Mouse (Mus musculus) myocyte (in vitro differentiated cells): ENCODE measurements around the gene Hormad2. TPM values are rescaled to one million over a fixed set of nuclear protein-coding genes. Genes with fewer than 3 reads are reported as not detected.

Source experiments
- H3K27me3 ChIP-seq: one replicate; pipeline ENCODE4 v1.6.1; 2011; ENCODE audit not compliant: control insufficient read depth, insufficient read depth, insufficient read length
- H3K36me3 ChIP-seq: one replicate; pipeline ENCODE4 v1.6.1; 2011; ENCODE audit not compliant: control insufficient read depth, insufficient read depth
- H3K4me2 ChIP-seq: one replicate; pipeline ENCODE4 v1.6.1; 2011; ENCODE audit warnings: low read depth, control low read depth
- H3K4me3 ChIP-seq: one replicate; pipeline ENCODE4 v1.5.1; 2011; ENCODE audit warnings: mild to moderate bottlenecking, control low read depth, moderate library complexity
- H3K79me2 ChIP-seq: one replicate; pipeline ENCODE4 v1.6.1; 2011; ENCODE audit not compliant: control insufficient read depth, insufficient read depth
- H3ac ChIP-seq: one replicate; pipeline ENCODE4 v1.6.1; 2011; ENCODE audit not compliant: control insufficient read depth, insufficient read length
- CEBPB ChIP-seq: IDR thresholded peaks from 2 replicates; pipeline ENCODE4 v1.6.1; 2011; ENCODE audit warnings: mild to moderate bottlenecking, moderate library complexity; ENCODE audit not compliant: poor library complexity, insufficient read depth, severe bottlenecking
- E2F4 ChIP-seq: IDR thresholded peaks from one replicate; pipeline ENCODE4 v1.6.1; 2011; ENCODE audit warnings: mild to moderate bottlenecking, control low read depth, moderate library complexity; ENCODE audit not compliant: insufficient read depth
- MAX ChIP-seq: IDR thresholded peaks from one replicate; pipeline ENCODE4 v1.6.1; 2011; ENCODE audit warnings: low read depth, mild to moderate bottlenecking, control low read depth
- MYOD1 ChIP-seq, 3 experiments: IDR thresholded peaks; one replicate each; pipeline ENCODE4 v1.6.1; 2011; ENCODE audit warnings: control low read depth in 2 of 3, low read depth in 2 of 3, mild to moderate bottlenecking in 2 of 3, moderate library complexity in 1 of 3; ENCODE audit not compliant: insufficient read length in 2 of 3, control insufficient read depth in 1 of 3
- MYOG ChIP-seq, 3 experiments: IDR thresholded peaks; one replicate each; pipeline ENCODE4 v1.6.1; 2011; ENCODE audit warnings: control low read depth in 2 of 3, low read depth in 2 of 3, mild to moderate bottlenecking in 2 of 3; ENCODE audit not compliant: insufficient read length in 2 of 3, control insufficient read depth in 1 of 3, insufficient read depth in 1 of 3
- POLR2A ChIP-seq: IDR thresholded peaks from one replicate; pipeline ENCODE4 v1.6.1; 2011; ENCODE audit warnings: low read depth, mild to moderate bottlenecking, control low read depth, moderate library complexity; ENCODE audit not compliant: insufficient read length
- POLR2AphosphoS2 ChIP-seq: IDR thresholded peaks from one replicate; pipeline ENCODE4 v1.6.1; 2011; ENCODE audit warnings: low read depth, control low read depth; ENCODE audit not compliant: insufficient read length
- REST ChIP-seq: IDR thresholded peaks from one replicate; pipeline ENCODE4 v1.6.1; 2011; ENCODE audit warnings: mild to moderate bottlenecking, control low read depth, moderate library complexity; ENCODE audit not compliant: insufficient read depth, insufficient read length
- SRF ChIP-seq: IDR thresholded peaks from one replicate; pipeline ENCODE4 v1.6.1; 2011; ENCODE audit warnings: low read depth; ENCODE audit not compliant: control insufficient read depth, insufficient read length
- TCF12 ChIP-seq: IDR thresholded peaks from one replicate; pipeline ENCODE4 v1.6.1; 2011; ENCODE audit warnings: mild to moderate bottlenecking, control low read depth; ENCODE audit not compliant: poor library complexity, insufficient read depth, severe bottlenecking
- TCF3 ChIP-seq: IDR thresholded peaks from one replicate; pipeline ENCODE4 v1.6.1; 2011; ENCODE audit warnings: low read depth, control low read depth; ENCODE audit not compliant: insufficient read length
- USF1 ChIP-seq: IDR thresholded peaks from one replicate; pipeline ENCODE4 v1.6.1; 2011; ENCODE audit warnings: low read depth, mild to moderate bottlenecking, control low read depth, moderate library complexity
- polyA plus RNA-seq: library from polyadenylated mRNA; unstranded; fragments of >200 nt; fragmentation: generic; extraction: Trizol; gene quantifications from one replicate; pipeline ENCODE4 v1.2.1, GENCODE M21; 2012; ENCODE audit warnings: missing spikeins

The Hormad2 gene
- polyA plus RNA-seq, 1 experiment, result 0.10 TPM

GRCm38 (mm10) chr11:4382321-4382720, 58.6 kb downstream of the Hormad2 start:
- Histone ChIP-seq H3ac (no peak overlapping the region), H3K4me3 (no peak overlapping the region), H3K79me2 (no peaks in the 10 kb centered on the region), H3K27me3 (peaks cover under 1% of the 10 kb centered on the region), H3K36me3 (no peaks in the 10 kb centered on the region), H3K4me2 (no peak overlapping the region)
- TF ChIP-seq TCF3 (no peak), SRF (no peak), MYOD1 (IDR thresholded peaks at IDR 0.05; ENCODE audit: control insufficient read depth in 1 of 3, insufficient read length in 2 of 3, low read depth in 2 of 3) (no peak), POLR2AphosphoS2 (no peak), TCF12 (no peak), USF1 (no peak), POLR2A (no peak), CEBPB (no peak), REST (no peak), MAX (no peak)

GRCm38 (mm10) chr11:4379857-4380256, 61.0 kb downstream of the Hormad2 start:
- H3K36me3 ChIP-seq, result no peaks in the 10 kb centered on the region
- no peaks in the 10 kb centered on the region for H3K79me2 ChIP-seq
- H3ac ChIP-seq, result no peak overlapping the region
- TF ChIP-seq MYOG (IDR thresholded peaks at IDR 0.05; ENCODE audit: control insufficient read depth in 1 of 3, insufficient read depth in 1 of 3, insufficient read length in 2 of 3, low read depth in 2 of 3), result no peak
- no peak for TF ChIP-seq MYOD1 (IDR thresholded peaks at IDR 0.05; ENCODE audit: control insufficient read depth in 1 of 3, insufficient read length in 2 of 3, low read depth in 2 of 3)
- no peak for TF ChIP-seq USF1
- TF ChIP-seq SRF, result no peak
- no peak for TF ChIP-seq POLR2A
- no peak for TF ChIP-seq TCF12
- no peak for TF ChIP-seq TCF3
- TF ChIP-seq REST, result no peak
- no peak for TF ChIP-seq E2F4
- no peak for TF ChIP-seq POLR2AphosphoS2
- no peak for TF ChIP-seq CEBPB
- no peak for TF ChIP-seq MAX
- no peak overlapping the region for H3K4me3 ChIP-seq
- no peak overlapping the region for H3K4me2 ChIP-seq
- no peaks in the 10 kb centered on the region for H3K27me3 ChIP-seq

GRCm38 (mm10) chr11:4366389-4366788, 74.5 kb downstream of the Hormad2 start:
- TF ChIP-seq USF1 (no peak), MYOG (IDR thresholded peaks at IDR 0.05; ENCODE audit: control insufficient read depth in 1 of 3, insufficient read depth in 1 of 3, insufficient read length in 2 of 3, low read depth in 2 of 3) (no peak), TCF12 (no peak), POLR2AphosphoS2 (no peak), MAX (no peak), REST (no peak), TCF3 (no peak)
- H3K36me3 ChIP-seq, result no peaks in the 10 kb centered on the region
- no peak overlapping the region for H3K4me2 ChIP-seq
- no peak overlapping the region for H3ac ChIP-seq
- H3K27me3 ChIP-seq, result peaks cover 3% of the 10 kb centered on the region
- H3K4me3 ChIP-seq, result no peak overlapping the region
- H3K79me2 ChIP-seq, result no peaks in the 10 kb centered on the region

GRCm38 (mm10) chr11:4355430-4355829, 85.5 kb downstream of the Hormad2 start:
- H3K27me3 ChIP-seq, result no peaks in the 10 kb centered on the region
- no peak overlapping the region for H3ac ChIP-seq
- no peaks in the 10 kb centered on the region for H3K36me3 ChIP-seq
- no peak for TF ChIP-seq CEBPB
- TF ChIP-seq USF1, result no peak
- no peak for TF ChIP-seq SRF
- no peak for TF ChIP-seq REST
- TF ChIP-seq TCF3, result no peak
- TF ChIP-seq POLR2AphosphoS2, result no peak
- no peak for TF ChIP-seq MAX
- TF ChIP-seq E2F4, result no peak
- no peak for TF ChIP-seq TCF12
- TF ChIP-seq MYOG (IDR thresholded peaks at IDR 0.05; ENCODE audit: control insufficient read depth in 1 of 3, insufficient read depth in 1 of 3, insufficient read length in 2 of 3, low read depth in 2 of 3), result no peak
- no peak for TF ChIP-seq MYOD1 (IDR thresholded peaks at IDR 0.05; ENCODE audit: control insufficient read depth in 1 of 3, insufficient read length in 2 of 3, low read depth in 2 of 3)
- no peak for TF ChIP-seq POLR2A
- H3K4me2 ChIP-seq, result peak overlapping the region; percentile 85
- no peak overlapping the region for H3K4me3 ChIP-seq
- no peaks in the 10 kb centered on the region for H3K79me2 ChIP-seq

- H3ac ChIP-seq, result no peak overlapping the region
- TF ChIP-seq USF1 (no peak), POLR2A (no peak), REST (no peak), MYOG (IDR thresholded peaks at IDR 0.05; ENCODE audit: control insufficient read depth in 1 of 3, insufficient read depth in 1 of 3, insufficient read length in 2 of 3, low read depth in 2 of 3) (no peak), MYOD1 (IDR thresholded peaks at IDR 0.05; ENCODE audit: control insufficient read depth in 1 of 3, insufficient read length in 2 of 3, low read depth in 2 of 3) (no peak), CEBPB (no peak), TCF3 (no peak), POLR2AphosphoS2 (no peak), SRF (no peak), MAX (no peak)
- H3K4me3 ChIP-seq, result no peak overlapping the region
- no peaks in the 10 kb centered on the region for H3K36me3 ChIP-seq
- H3K27me3 ChIP-seq, result no peaks in the 10 kb centered on the region
- no peak overlapping the region for H3K4me2 ChIP-seq
- H3K79me2 ChIP-seq, result no peaks in the 10 kb centered on the region
Observed at GRCm38 (mm10) chr11:4352637-4353036, 88.3 kb downstream of the Hormad2 start.
